Mouse (Mus musculus): Measurements from ENCODE around the gene Tub.

DNA sequence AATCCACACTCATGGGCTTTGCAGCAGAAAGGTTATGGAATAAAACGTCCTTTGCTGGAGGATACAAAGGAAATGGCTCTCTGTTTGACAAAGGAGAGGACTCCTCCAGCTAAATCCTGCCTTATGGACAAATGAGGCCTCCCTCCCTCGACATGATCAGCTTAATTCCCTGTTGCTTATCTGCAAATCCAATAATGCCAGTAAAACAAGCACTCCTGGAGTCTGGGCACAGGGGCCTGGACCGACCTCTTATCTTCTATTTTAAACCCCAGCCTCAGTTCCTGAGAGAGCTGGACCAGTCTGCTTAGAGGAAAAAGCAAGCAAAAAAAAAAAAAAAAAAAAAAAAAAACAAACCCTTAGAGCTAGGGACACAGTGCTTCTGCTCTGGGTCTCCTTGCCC lies 53.5 kb downstream of the Tub start:
- TF ChIP-seq CTCF (IDR thresholded peaks at IDR 0.05; ENCODE audit: control insufficient read depth, insufficient read depth, insufficient read length), result no peak
- TF ChIP-seq CEBPB (IDR thresholded peaks at IDR 0.05; ENCODE audit: low read depth), result no peak

Measured in C2C12 (cell line).